Mouse (Mus musculus): ENCODE measurements around the gene Slco3a1.

DNA sequence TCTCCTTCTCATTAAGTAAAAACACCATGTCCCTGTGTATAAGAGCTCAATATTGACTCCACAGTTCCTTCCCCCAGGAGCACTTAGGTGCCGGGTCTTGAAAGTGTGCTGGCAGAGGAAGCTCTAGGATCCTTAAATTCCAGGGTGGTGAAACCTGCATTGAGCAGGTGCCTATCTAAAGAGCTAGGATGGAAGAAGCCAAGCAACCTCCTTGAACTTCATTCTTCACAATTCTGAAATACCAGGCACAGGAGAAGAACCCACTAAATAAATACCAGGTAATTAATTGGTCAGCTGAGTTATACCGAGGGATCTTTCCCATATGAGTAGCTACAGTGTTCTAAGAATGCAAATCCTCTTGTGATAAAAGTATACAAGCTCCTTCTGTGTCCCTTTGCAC is 117.9 kb downstream of the Slco3a1 start:
- no peak for TF ChIP-seq CTCF (IDR thresholded peaks at IDR 0.05; ENCODE audit: low read depth, low read length)
- TF ChIP-seq POLR2A (IDR thresholded peaks at IDR 0.05; ENCODE audit: extremely low read depth, insufficient read depth, low read length) = no peak

Data from liver, adult 2 months (tissue).